Mouse (Mus musculus): ENCODE measurements around the gene AC109138.7.

DNA sequence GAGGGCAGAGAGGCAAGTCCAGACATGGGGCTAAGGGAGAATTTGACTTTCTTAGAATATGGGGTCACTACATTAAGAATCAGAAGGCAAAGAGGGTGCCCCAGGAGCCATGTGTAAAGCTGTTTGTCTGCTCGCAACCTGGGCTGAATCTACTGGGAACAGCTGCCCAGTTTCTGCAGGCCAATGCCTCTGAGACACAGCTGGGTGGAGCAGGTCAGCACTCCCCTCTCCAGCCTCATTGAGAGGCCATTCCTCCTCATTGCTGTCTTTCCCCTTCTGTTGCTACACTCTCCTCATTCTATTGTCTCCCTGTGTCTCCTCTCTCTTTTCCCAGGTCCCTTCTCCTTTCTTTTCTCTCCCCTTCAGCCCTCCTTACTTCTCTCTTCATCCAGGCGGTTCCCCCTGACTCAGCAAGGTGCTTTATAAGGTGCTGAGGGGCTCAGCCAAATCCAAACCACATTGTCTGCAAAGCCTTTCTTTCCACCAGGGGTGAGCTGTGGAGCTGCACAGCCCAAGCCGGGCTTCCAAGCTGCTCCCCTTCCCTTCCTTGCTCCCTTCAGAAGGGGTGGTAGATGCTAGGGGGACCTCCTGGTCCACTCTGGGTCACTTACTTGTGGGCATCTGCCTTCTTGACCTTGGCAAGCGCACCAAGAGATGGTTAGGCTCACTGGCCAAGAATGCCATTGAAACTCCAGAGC, 2.1 kb upstream of the AC109138.7 start:
- TF ChIP-seq CTCF (IDR thresholded peaks at IDR 0.05; ENCODE audit: low read depth) (no peak), EP300 (IDR thresholded peaks at IDR 0.05; ENCODE audit: low read depth) (no peak)

Measured in liver, embryonic 14.5 days (tissue).